Mouse (Mus musculus): ENCODE results near the gene Slc12a3. TPM values are rescaled to one million over a fixed set of nuclear protein-coding genes. Genes with fewer than 3 reads are reported as not detected.
A peak's percentile ranks its signal among the peaks of the same experiment; 100 is the strongest.

The Slc12a3 gene
- total and polyA plus RNA-seq, 2 experiments: 0.04 to 0.18 TPM

- no peaks in the 10 kb centered on the region for H3K27me3 ChIP-seq (ENCODE audit: control insufficient read depth, insufficient read depth, low read length)
- no peak overlapping the region for H3K4me3 ChIP-seq (ENCODE audit: insufficient read depth, low read depth, low read length)
- TF ChIP-seq POLR2A (IDR thresholded peaks at IDR 0.05; ENCODE audit: extremely low read depth, insufficient read depth, low read length) (no peak), CTCF (IDR thresholded peaks at IDR 0.05; ENCODE audit: low read depth, low read length) (no peak)
- H3K79me2 ChIP-seq (ENCODE audit: control insufficient read depth, insufficient read depth, low read length): no peaks in the 10 kb centered on the region
- no peaks in the 10 kb centered on the region for H3K4me1 ChIP-seq (ENCODE audit: control insufficient read depth, insufficient read depth, low read length)
- H3K27ac ChIP-seq (replicated peaks; ENCODE audit: insufficient read depth, low read depth, low read length): no peak overlapping the region
- DNase-seq (ENCODE audit: extremely low read depth, low read depth, low spot score): no peak
- 0 out of 2 replicates have a peak, but pooled peaks cover 2% of the 10 kb centered on the region for H3K36me3 ChIP-seq (ENCODE audit: control insufficient read depth, insufficient read depth, low read length)
- no peak overlapping the region for H3K9ac ChIP-seq (ENCODE audit: low read depth, low read length)
- WGBS: 83% methylated on average over 2 of the region's 2 CpGs
Measured at GRCm38 (mm10) chr8:94320036-94320435, 9.0 kb upstream of the Slc12a3 start.

- DNase-seq (ENCODE audit: extremely low read depth, low read depth, low spot score): no peak
- Histone ChIP-seq H3K27me3 (ENCODE audit: control insufficient read depth, insufficient read depth, low read length) (no peaks in the 10 kb centered on the region), H3K4me3 (ENCODE audit: insufficient read depth, low read depth, low read length) (no peak overlapping the region), H3K36me3 (ENCODE audit: control insufficient read depth, insufficient read depth, low read length) (no peaks in the 10 kb centered on the region), H3K4me1 (ENCODE audit: control insufficient read depth, insufficient read depth, low read length) (no peaks in the 10 kb centered on the region), H3K79me2 (ENCODE audit: control insufficient read depth, insufficient read depth, low read length) (no peaks in the 10 kb centered on the region), H3K9ac (ENCODE audit: low read depth, low read length) (no peak overlapping the region), H3K27ac (replicated peaks; ENCODE audit: insufficient read depth, low read depth, low read length) (no peak overlapping the region)
- TF ChIP-seq CTCF (IDR thresholded peaks at IDR 0.05; ENCODE audit: low read depth, low read length) (no peak), POLR2A (IDR thresholded peaks at IDR 0.05; ENCODE audit: extremely low read depth, insufficient read depth, low read length) (no peak)
- WGBS: 87% methylated on average over 4 of the region's 4 CpGs
Measured at GRCm38 (mm10) chr8:94322083-94322482, 6.9 kb upstream of the Slc12a3 start.

DNA sequence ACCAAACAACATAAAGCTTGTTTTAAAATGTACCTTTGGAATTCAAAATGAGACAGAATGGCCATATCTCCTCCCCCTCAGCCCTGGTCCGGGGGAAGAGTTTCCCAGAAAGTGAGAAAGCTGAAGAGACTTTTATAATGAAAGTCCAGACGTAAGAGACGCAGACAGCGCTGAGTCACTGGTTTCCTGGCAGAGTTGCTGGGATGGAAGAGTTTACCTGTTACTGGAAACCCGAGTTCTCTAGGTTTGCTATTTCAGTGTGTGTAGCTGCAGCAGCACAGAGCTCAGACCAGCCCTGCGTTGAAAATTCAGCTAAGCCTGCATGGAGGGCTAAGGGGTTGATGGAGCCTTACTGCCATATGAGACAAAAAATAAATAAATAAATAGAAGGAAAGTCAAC lies 6.0 kb upstream of the Slc12a3 start:
- WGBS: 82% methylated on average over 6 of the region's 6 CpGs
- Histone ChIP-seq H3K27ac (replicated peaks; ENCODE audit: insufficient read depth, low read depth, low read length) (no peak overlapping the region), H3K9ac (ENCODE audit: low read depth, low read length) (no peak overlapping the region), H3K79me2 (ENCODE audit: control insufficient read depth, insufficient read depth, low read length) (no peaks in the 10 kb centered on the region), H3K27me3 (ENCODE audit: control insufficient read depth, insufficient read depth, low read length) (no peaks in the 10 kb centered on the region), H3K4me3 (ENCODE audit: insufficient read depth, low read depth, low read length) (no peak overlapping the region), H3K36me3 (ENCODE audit: control insufficient read depth, insufficient read depth, low read length) (no peaks in the 10 kb centered on the region), H3K4me1 (ENCODE audit: control insufficient read depth, insufficient read depth, low read length) (no peaks in the 10 kb centered on the region)
- TF ChIP-seq POLR2A (IDR thresholded peaks at IDR 0.05; ENCODE audit: extremely low read depth, insufficient read depth, low read length) (no peak), CTCF (IDR thresholded peaks at IDR 0.05; ENCODE audit: low read depth, low read length) (no peak)
- no peak for DNase-seq (ENCODE audit: extremely low read depth, low read depth, low spot score)

- H3K27ac ChIP-seq (replicated peaks; ENCODE audit: insufficient read depth, low read depth, low read length): no peak overlapping the region
- no peaks in the 10 kb centered on the region for H3K79me2 ChIP-seq (ENCODE audit: control insufficient read depth, insufficient read depth, low read length)
- no peak overlapping the region for H3K9ac ChIP-seq (ENCODE audit: low read depth, low read length)
- H3K4me1 ChIP-seq (ENCODE audit: control insufficient read depth, insufficient read depth, low read length): no peaks in the 10 kb centered on the region
- no peaks in the 10 kb centered on the region for H3K36me3 ChIP-seq (ENCODE audit: control insufficient read depth, insufficient read depth, low read length)
- TF ChIP-seq CTCF (IDR thresholded peaks at IDR 0.05; ENCODE audit: low read depth, low read length): no peak
- no peak for TF ChIP-seq POLR2A (IDR thresholded peaks at IDR 0.05; ENCODE audit: extremely low read depth, insufficient read depth, low read length)
- no peaks in the 10 kb centered on the region for H3K27me3 ChIP-seq (ENCODE audit: control insufficient read depth, insufficient read depth, low read length)
- 55% methylated on average over 12 of the region's 12 CpGs for WGBS
- no peak overlapping the region for H3K4me3 ChIP-seq (ENCODE audit: insufficient read depth, low read depth, low read length)
- no peak for DNase-seq (ENCODE audit: extremely low read depth, low read depth, low spot score)
Measured at GRCm38 (mm10) chr8:94324071-94324470, 4.9 kb upstream of the Slc12a3 start.

GRCm38 (mm10) chr8:94326016-94326415 lies 3.0 kb upstream of the Slc12a3 start:
- Histone ChIP-seq H3K27ac (replicated peaks; ENCODE audit: insufficient read depth, low read depth, low read length) (no peak overlapping the region), H3K27me3 (ENCODE audit: control insufficient read depth, insufficient read depth, low read length) (no peaks in the 10 kb centered on the region), H3K79me2 (ENCODE audit: control insufficient read depth, insufficient read depth, low read length) (no peaks in the 10 kb centered on the region), H3K36me3 (ENCODE audit: control insufficient read depth, insufficient read depth, low read length) (no peaks in the 10 kb centered on the region), H3K4me1 (ENCODE audit: control insufficient read depth, insufficient read depth, low read length) (no peaks in the 10 kb centered on the region), H3K9ac (ENCODE audit: low read depth, low read length) (no peak overlapping the region), H3K4me3 (ENCODE audit: insufficient read depth, low read depth, low read length) (no peak overlapping the region)
- 51% methylated on average over 4 of the region's 4 CpGs for WGBS
- no peak for TF ChIP-seq POLR2A (IDR thresholded peaks at IDR 0.05; ENCODE audit: extremely low read depth, insufficient read depth, low read length)
- no peak for TF ChIP-seq CTCF (IDR thresholded peaks at IDR 0.05; ENCODE audit: low read depth, low read length)
- no peak for DNase-seq (ENCODE audit: extremely low read depth, low read depth, low spot score)

DNA sequence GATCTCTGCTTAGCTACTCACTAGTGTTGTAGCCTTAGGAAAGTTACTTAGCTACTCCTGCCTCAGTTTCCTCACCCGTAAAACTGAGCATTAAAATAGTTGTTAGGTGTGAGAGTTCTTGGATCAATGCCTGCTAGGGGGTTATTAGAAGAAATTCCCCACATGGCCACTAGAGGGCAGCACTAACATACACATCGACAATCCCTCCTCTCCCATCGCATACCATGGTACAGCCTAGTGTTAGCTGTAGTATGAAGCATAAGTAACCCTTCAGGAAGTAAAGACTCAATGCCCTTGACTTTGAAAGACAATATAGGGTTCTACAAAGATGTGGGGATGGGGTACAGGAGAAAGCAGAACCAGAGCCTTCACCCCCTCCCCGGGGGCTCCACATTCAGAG lies 1.7 kb downstream of the Slc12a3 start:
- no peak overlapping the region for H3K27ac ChIP-seq (replicated peaks; ENCODE audit: insufficient read depth, low read depth, low read length)
- H3K4me1 ChIP-seq (ENCODE audit: control insufficient read depth, insufficient read depth, low read length): no peaks in the 10 kb centered on the region
- H3K4me3 ChIP-seq (ENCODE audit: insufficient read depth, low read depth, low read length): no peak overlapping the region
- DNase-seq (ENCODE audit: extremely low read depth, low read depth, low spot score): peak; percentile 48
- H3K36me3 ChIP-seq (ENCODE audit: control insufficient read depth, insufficient read depth, low read length): no peaks in the 10 kb centered on the region
- no peaks in the 10 kb centered on the region for H3K27me3 ChIP-seq (ENCODE audit: control insufficient read depth, insufficient read depth, low read length)
- WGBS: 29% methylated on average over 4 of the region's 4 CpGs
- TF ChIP-seq POLR2A (IDR thresholded peaks at IDR 0.05; ENCODE audit: extremely low read depth, insufficient read depth, low read length): no peak
- TF ChIP-seq CTCF (IDR thresholded peaks at IDR 0.05; ENCODE audit: low read depth, low read length): peak; percentile 69
- no peaks in the 10 kb centered on the region for H3K79me2 ChIP-seq (ENCODE audit: control insufficient read depth, insufficient read depth, low read length)
- no peak overlapping the region for H3K9ac ChIP-seq (ENCODE audit: low read depth, low read length)

Data from liver, adult 2 months (tissue).